Mouse (Mus musculus) forebrain, embryonic 16.5 days (tissue): ENCODE measurements around the gene Cel. TPM values are rescaled to one million over a fixed set of nuclear protein-coding genes. Genes with fewer than 3 reads are reported as not detected.

Experiments
- ATAC-seq: fragments of 200-750 bp; cut with Nextera tagmentation; 2 replicates; pipeline ENCODE4 v1.8.0; 2017; ENCODE audit warnings: mild to moderate bottlenecking, moderate library complexity
- H3K27ac ChIP-seq: fragments of 300-500 bp; sonication (generic); 2 replicates; pipeline ENCODE4 v1.5.1; 2014; ENCODE audit warnings: low read length, control low read depth
- H3K27me3 ChIP-seq: fragments of 300-500 bp; sonication (generic); replicated peaks from 2 replicates; pipeline ENCODE4 v1.6.1; 2014; ENCODE audit warnings: low read length; ENCODE audit not compliant: control insufficient read depth, insufficient read depth
- H3K36me3 ChIP-seq: fragments of 300-500 bp; sonication (generic); 2 replicates; pipeline ENCODE4 v1.6.1; 2014; ENCODE audit not compliant: control insufficient read depth, insufficient read depth
- H3K4me1 ChIP-seq: fragments of 300-500 bp; sonication (generic); replicated peaks from 2 replicates; pipeline ENCODE4 v1.6.1; 2014; ENCODE audit warnings: low read length; ENCODE audit not compliant: control insufficient read depth, insufficient read depth
- H3K4me2 ChIP-seq: fragments of 300-500 bp; sonication (generic); 2 replicates; pipeline ENCODE4 v1.6.1; 2014; ENCODE audit warnings: mild to moderate bottlenecking, low read length, control low read depth
- H3K4me3 ChIP-seq: fragments of 300-500 bp; sonication (generic); replicated peaks from 2 replicates; pipeline ENCODE4 v1.5.1; 2014; ENCODE audit warnings: mild to moderate bottlenecking, low read length, control low read depth
- H3K9ac ChIP-seq: fragments of 300-500 bp; sonication (generic); replicated peaks from 2 replicates; pipeline ENCODE4 v1.6.1; 2014; ENCODE audit warnings: low read depth, low read length, control low read depth
- H3K9me3 ChIP-seq: fragments of 300-500 bp; sonication (generic); 2 replicates; pipeline ENCODE4 v1.6.1; 2016; ENCODE audit warnings: low read length; ENCODE audit not compliant: control insufficient read depth
- WGBS: fragments of 180-500 bp; shearing (Covaris S2); extraction: QIAGEN DNeasy Blood & Tissue Kit; methylation state at CpG from one replicate; pipeline ENCODE4 v1.1.7; 2014; 5-methylcytosine and 5-hydroxymethylcytosine counted together
- polyA plus RNA-seq: library from polyadenylated mRNA; unstranded; fragments of >200 nt; fragmentation: Nextera tagmentation; extraction: Ambion mirVana; gene quantifications from 2 replicates; pipeline ENCODE4 v1.2.1, GENCODE M21; 2015

Gene Cel
- polyA plus RNA-seq, 1 experiment from 2014 or later, result not detected

DNA sequence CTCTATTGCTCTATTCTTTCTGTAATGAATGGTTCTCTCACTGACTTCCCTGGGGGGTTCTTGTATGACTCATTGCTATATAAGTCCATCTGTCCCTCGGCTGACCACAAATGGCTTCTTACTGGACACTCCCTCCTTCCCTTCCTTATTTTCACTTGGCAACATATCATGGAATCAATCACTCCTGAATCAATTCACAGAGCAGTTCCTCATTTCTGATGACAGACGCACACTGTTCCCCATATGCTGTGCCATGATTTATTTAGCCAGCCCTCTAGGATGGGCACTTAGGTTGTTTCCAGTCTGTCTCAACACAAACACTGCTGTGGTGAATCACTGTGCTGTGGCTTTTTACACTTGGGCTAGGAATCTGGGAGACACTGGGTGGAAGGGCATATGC lies 28.3 kb upstream of the Cel start:
- 83% methylated on average over 2 of the region's 2 CpGs for WGBS
- no peaks in the 10 kb centered on the region for H3K36me3 ChIP-seq
- no peak overlapping the region for H3K4me2 ChIP-seq
- no peak overlapping the region for H3K9ac ChIP-seq
- H3K9me3 ChIP-seq, result 0 out of 2 replicates have a peak, but pooled peaks cover 3% of the 10 kb centered on the region
- no peak overlapping the region for H3K27ac ChIP-seq
- 0 out of 2 replicates have a peak, but pooled peaks cover 4% of the 10 kb centered on the region for H3K27me3 ChIP-seq
- no peak overlapping the region for H3K4me3 ChIP-seq
- H3K4me1 ChIP-seq, result no peaks in the 10 kb centered on the region
- no peak for ATAC-seq

DNA sequence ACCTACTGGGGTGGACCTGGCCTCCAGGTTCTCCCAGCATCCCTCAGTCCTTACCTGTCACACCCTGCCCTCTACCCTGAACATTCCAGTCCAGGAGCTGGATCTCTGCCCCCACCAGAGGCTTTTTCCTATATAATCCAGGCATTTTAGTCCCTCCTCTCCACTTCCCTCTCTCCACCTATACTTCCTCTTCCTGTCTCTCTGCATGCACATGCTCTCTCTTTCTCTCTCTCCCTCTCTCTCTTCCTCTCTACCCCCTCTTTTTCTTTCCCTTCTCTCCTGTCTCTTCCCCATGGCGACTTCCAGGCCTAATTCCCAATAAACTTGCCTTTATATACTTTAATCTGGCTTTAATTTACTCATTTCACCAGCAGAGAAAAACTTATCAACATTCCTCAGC lies 25.4 kb upstream of the Cel start:
- H3K9me3 ChIP-seq, result no peaks in the 10 kb centered on the region
- no peak overlapping the region for H3K4me3 ChIP-seq
- H3K27me3 ChIP-seq, result 0 out of 2 replicates have a peak, but pooled peaks cover 4% of the 10 kb centered on the region
- no peaks in the 10 kb centered on the region for H3K36me3 ChIP-seq
- no peak overlapping the region for H3K9ac ChIP-seq
- H3K27ac ChIP-seq, result no peak overlapping the region
- no peak overlapping the region for H3K4me2 ChIP-seq
- WGBS, result 26% methylated on average over 1 of the region's 1 CpGs
- H3K4me1 ChIP-seq, result peaks cover 2% of the 10 kb centered on the region
- no peak for ATAC-seq

DNA sequence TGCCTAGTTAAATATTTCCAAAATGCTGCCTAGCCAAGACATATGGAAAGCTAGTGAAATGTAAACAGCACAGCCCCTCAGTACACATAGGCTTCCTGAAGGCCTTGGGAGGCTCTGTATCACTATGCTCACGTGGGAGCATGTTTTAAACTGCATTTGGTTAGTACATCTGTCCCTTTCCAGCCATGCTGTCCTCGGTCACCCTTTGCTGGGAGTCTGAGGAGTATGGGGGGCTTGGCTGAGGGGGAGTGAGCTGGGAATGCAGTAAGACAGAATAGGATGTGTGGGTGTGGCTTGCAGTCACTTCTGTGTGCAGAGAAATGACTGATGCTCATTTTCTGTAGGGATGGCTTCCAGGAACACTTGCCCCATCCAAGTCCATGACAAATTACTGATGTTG lies 22.5 kb upstream of the Cel start:
- H3K4me3 ChIP-seq, result no peak overlapping the region
- 48% methylated on average over 2 of the region's 2 CpGs for WGBS
- peaks cover 21% of the 10 kb centered on the region for H3K4me1 ChIP-seq
- H3K36me3 ChIP-seq, result no peaks in the 10 kb centered on the region
- no peaks in the 10 kb centered on the region for H3K9me3 ChIP-seq
- H3K4me2 ChIP-seq, result no peak overlapping the region
- H3K27ac ChIP-seq, result no peak overlapping the region
- no peak for ATAC-seq
- no peak overlapping the region for H3K9ac ChIP-seq
- H3K27me3 ChIP-seq, result 0 out of 2 replicates have a peak, but pooled peaks cover 4% of the 10 kb centered on the region

DNA sequence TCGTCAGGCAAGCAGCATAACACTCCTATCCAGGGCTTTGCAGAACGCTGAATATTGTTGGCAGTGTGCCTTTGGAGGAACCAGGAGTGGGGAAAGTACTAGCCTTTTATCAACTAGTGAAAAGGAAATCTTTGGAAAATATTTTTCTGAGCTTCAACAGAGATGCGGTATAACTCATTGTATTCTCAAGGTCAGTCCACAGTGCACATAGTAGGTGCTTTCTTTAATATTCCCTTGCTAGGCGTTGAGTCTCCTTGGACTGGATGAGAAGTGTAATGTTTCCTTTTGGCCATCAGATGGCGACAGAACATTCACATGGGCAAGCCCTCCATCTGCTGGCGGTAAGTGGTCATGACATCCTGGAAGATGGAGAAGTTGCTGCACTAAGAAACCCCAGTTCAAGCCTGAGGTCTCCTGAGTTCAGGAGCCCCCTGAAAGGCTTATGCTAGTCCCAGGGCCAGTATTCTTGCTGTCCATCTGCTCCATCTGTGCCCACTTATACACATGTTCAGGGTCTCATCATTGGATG lies 21.9 kb upstream of the Cel start:
- Histone ChIP-seq H3K36me3 (no peaks in the 10 kb centered on the region), H3K4me3 (no peak overlapping the region), H3K4me2 (no peak overlapping the region), H3K27me3 (0 out of 2 replicates have a peak, but pooled peaks cover 4% of the 10 kb centered on the region), H3K9me3 (no peaks in the 10 kb centered on the region), H3K9ac (no peak overlapping the region), H3K4me1 (peaks cover 21% of the 10 kb centered on the region), H3K27ac (no peak overlapping the region)
- no peak for ATAC-seq
- WGBS, result 17% methylated on average over 6 of the region's 6 CpGs

DNA sequence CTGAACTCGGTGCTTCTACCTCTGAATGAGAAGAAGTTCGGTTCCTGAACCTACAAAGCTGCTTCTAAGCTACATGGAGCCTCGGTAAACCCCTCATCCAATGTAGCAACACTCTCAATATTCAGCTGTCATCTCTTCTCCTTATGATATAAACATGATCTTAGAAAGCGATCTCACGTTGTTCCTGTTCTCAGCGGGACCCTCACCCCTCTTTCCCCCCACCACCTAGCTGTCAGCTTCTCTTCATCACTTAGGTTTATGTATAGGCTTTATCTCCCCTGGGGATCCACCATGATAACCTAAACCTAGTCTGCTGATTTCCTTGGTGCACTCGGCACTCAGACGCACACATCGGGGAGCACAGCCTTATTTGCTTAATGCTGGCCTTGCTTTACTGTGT lies 20.4 kb upstream of the Cel start, which contains the start of gene Gtf3c5:
Gene Gtf3c5 (minus strand): TSS at position 101 of the 400 bp plus-strand sequence.
- WGBS, result 79% methylated on average over 9 of the region's 9 CpGs

DNA sequence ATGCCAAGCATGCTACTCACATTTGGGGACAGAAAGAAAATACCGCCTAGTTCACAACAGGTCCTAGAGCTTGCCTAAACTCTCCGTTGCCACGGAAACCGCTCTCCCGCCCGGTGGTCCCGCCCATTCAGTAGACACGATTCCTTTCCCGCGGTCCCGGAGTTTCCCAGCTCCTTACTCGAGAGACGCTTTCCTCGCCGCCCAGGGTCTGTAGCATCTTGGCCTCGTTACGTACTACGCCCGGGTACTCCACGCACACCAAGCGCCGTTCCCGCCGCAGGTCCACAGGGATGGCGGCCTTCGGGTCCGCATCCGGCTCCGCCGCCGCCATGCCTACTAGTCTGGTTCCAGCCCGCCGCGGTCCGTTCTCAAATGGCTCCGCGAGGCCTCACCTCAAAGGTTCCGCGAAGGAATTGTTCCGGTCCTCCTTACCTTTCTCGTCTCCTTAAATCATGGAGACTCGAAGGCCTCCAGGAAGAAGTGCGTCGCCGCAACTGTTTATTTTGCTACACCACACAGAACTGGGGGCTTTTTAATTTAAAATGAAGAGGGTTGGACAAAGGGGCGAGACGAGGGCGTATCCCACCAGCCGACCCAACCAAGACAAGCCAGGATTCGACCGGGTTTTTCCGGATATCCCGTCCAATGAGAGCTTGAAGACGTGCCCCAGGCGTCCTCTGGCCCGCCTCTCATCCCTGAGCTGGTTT lies 19.6 kb upstream of the Cel start:
- Histone ChIP-seq H3K9ac (peak overlapping the region; percentile 71), H3K4me2 (peak overlapping the region; percentile 66), H3K27ac (peak overlapping the region; percentile 95), H3K36me3 (peaks cover 5% of the 10 kb centered on the region; the same call in 1 of the 2 replicates), H3K9me3 (no peaks in the 10 kb centered on the region), H3K4me3 (peak overlapping the region; percentile 76), H3K4me1 (peaks cover 21% of the 10 kb centered on the region), H3K27me3 (0 out of 2 replicates have a peak, but pooled peaks cover 4% of the 10 kb centered on the region)
- ATAC-seq, result peak; percentile 94
- under 1% methylated on average over 56 of the region's 56 CpGs for WGBS

More for the DNA sequence above, 20.4 kb upstream of the Cel start, which contains the start of gene Gtf3c5:
- no peak for ATAC-seq
- H3K27me3 ChIP-seq, result 0 out of 2 replicates have a peak, but pooled peaks cover 4% of the 10 kb centered on the region
- H3K4me1 ChIP-seq, result peaks cover 21% of the 10 kb centered on the region
- peaks cover 5% of the 10 kb centered on the region; the same call in 1 of the 2 replicates for H3K36me3 ChIP-seq
- H3K27ac ChIP-seq, result peak within 1 kb of the TSS; percentile 95
- H3K4me3 ChIP-seq, result peak within 1 kb of the TSS; percentile 76
- peak within 1 kb of the TSS; percentile 66 for H3K4me2 ChIP-seq
- no peaks in the 10 kb centered on the region for H3K9me3 ChIP-seq
- peak within 1 kb of the TSS; percentile 71 for H3K9ac ChIP-seq

DNA sequence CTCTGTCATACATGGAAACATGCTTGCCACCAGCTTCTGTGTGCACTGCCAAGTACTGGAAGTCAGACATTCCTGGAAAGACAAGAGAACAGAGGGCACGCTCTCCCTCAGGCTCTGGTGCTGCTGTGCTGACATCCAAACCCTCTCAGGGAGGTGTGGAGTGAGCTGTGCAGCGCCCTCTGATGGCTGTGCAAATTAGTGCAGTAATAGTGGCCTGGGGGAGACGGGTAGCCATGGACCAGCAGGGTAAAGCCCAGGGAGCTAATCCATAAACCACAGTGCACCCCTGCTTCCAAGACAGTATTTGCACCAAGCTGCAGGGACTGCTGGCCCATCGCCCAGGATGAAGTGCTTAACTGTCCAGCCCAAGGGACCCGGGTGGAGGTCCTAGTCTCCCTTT lies 14.8 kb upstream of the Cel start:
- Histone ChIP-seq H3K36me3 (peaks cover 23% of the 10 kb centered on the region), H3K27me3 (no peaks in the 10 kb centered on the region), H3K4me1 (peaks cover 14% of the 10 kb centered on the region), H3K27ac (no peak overlapping the region), H3K4me2 (no peak overlapping the region), H3K9me3 (no peaks in the 10 kb centered on the region), H3K9ac (no peak overlapping the region), H3K4me3 (no peak overlapping the region)
- no peak for ATAC-seq
- WGBS, result 68% methylated on average over 5 of the region's 5 CpGs

DNA sequence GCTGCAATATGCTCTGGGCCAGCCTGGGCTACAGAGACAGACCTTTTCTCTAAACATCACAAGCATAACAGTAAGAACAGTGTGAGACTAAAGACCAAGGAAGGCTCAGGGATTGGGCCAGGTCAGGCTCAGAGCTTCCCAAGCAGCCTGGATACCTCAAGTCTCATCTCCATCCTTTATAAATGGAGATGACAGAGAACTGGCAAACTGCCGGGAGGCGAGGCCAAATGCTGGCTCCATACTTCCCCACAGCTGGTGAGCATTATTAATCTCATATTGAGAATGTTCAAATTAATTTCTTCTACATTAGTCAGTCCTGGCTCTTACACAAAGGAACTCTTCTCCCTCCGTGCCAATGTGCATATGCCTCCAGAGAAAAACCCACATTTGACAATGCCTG lies 13.6 kb upstream of the Cel start:
- peaks cover 8% of the 10 kb centered on the region for H3K4me1 ChIP-seq
- H3K9me3 ChIP-seq, result no peaks in the 10 kb centered on the region
- no peak; the same call in 1 of the 2 replicates for ATAC-seq
- peaks cover 28% of the 10 kb centered on the region for H3K36me3 ChIP-seq
- no peak overlapping the region for H3K4me2 ChIP-seq
- no peaks in the 10 kb centered on the region for H3K27me3 ChIP-seq
- no peak overlapping the region for H3K27ac ChIP-seq
- H3K9ac ChIP-seq, result no peak overlapping the region
- 88% methylated on average over 3 of the region's 3 CpGs for WGBS
- no peak overlapping the region for H3K4me3 ChIP-seq

DNA sequence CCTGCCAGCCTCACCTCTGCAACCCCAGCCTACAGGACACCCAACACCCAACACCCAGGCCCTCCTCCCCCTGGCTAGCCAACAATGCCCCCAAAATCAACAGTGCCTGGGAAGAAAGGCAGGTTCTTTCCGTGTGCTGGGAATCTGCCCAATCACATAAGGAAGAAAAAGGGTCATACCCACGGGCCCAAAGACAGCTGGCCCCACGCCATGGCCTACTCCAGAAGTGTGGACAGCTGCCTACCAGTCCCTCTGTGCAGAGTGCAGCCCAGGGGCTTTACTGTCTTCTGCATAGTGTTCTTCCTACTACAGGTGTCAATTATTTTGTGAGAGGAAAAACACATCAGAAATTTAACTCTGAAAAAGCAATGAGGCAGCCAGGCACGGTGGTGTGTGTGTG lies 12.1 kb upstream of the Cel start:
- Histone ChIP-seq H3K9me3 (no peaks in the 10 kb centered on the region), H3K4me2 (no peak overlapping the region), H3K27me3 (no peaks in the 10 kb centered on the region), H3K9ac (no peak overlapping the region), H3K4me3 (no peak overlapping the region), H3K36me3 (peaks cover 33% of the 10 kb centered on the region), H3K4me1 (no peaks in the 10 kb centered on the region), H3K27ac (no peak overlapping the region)
- ATAC-seq, result no peak
- WGBS, result 73% methylated on average over 4 of the region's 4 CpGs
